Mouse (Mus musculus): ENCODE measurements at regions not wholly inside any gene's neighbourhood (a gene's known extent, or its start where the extent isn't known, plus 50 kb on each side); places are given as distances from the start of the nearest gene placed in this dataset.

GRCm38 (mm10) chr8:90740302-90740962 lies 76.8 kb downstream of the Gm19935 start:
- TF ChIP-seq USF1 (IDR thresholded peaks at IDR 0.05; ENCODE audit: low read depth, low read length) (no peak), CTCF (conservative IDR thresholded peaks at IDR 0.05 in 1 of 2, IDR thresholded peaks at IDR 0.05 in 1 of 2; ENCODE audit: low read depth in 2 of 2, low read length in 2 of 2) (no peak), POLR2A (IDR thresholded peaks at IDR 0.05; ENCODE audit: low read depth, low read length) (no peak), CHD1 (IDR thresholded peaks at IDR 0.05; ENCODE audit: low read depth, low read length) (no peak), E2F4 (IDR thresholded peaks at IDR 0.05; ENCODE audit: insufficient replicate concordance, low read depth, low read length) (no peak), ZNF384 (IDR thresholded peaks at IDR 0.05; ENCODE audit: low read depth, low read length) (no peak), TBP (conservative IDR thresholded peaks at IDR 0.05; ENCODE audit: low read depth, low read length) (no peak), POLR2AphosphoS2 (IDR thresholded peaks at IDR 0.05; ENCODE audit: low read depth, low read length) (no peak), MXI1 (IDR thresholded peaks at IDR 0.05; ENCODE audit: low read depth, low read length) (no peak)

Data from CH12.LX (cell line).